Mouse (Mus musculus): ENCODE results near the gene Traf4. TPM values are rescaled to one million over a fixed set of nuclear protein-coding genes. Genes with fewer than 3 reads are reported as not detected.

Traf4 gene
- polyA plus RNA-seq, 1 experiment from 2014 or later: 82.4 TPM

- H3K4me1 ChIP-seq: peaks cover 19% of the 10 kb centered on the region; the same call in 1 of the 2 replicates
- ATAC-seq (ENCODE audit: borderline replicate concordance, extremely low read depth, low FRiP score, low TSS enrichment): no peak
- no peak overlapping the region for H3K9ac ChIP-seq
These were observed 41.6 kb downstream of the Traf4 start for GRCm38 (mm10) chr11:78123782-78124181.

GRCm38 (mm10) chr11:78122815-78123214 is 42.6 kb downstream of the Traf4 start:
- WGBS: 84% methylated on average over 4 of the region's 4 CpGs
- no peaks in the 10 kb centered on the region for H3K9me3 ChIP-seq
- no peak overlapping the region for H3K4me2 ChIP-seq
- H3K9ac ChIP-seq: no peak overlapping the region
- no peak for ATAC-seq (ENCODE audit: borderline replicate concordance, extremely low read depth, low FRiP score, low TSS enrichment)
- no peaks in the 10 kb centered on the region for H3K27me3 ChIP-seq
- no peak overlapping the region for H3K4me3 ChIP-seq
- H3K4me1 ChIP-seq: peaks cover 19% of the 10 kb centered on the region; the same call in 1 of the 2 replicates
- H3K27ac ChIP-seq: no peak overlapping the region
- H3K36me3 ChIP-seq: no peaks in the 10 kb centered on the region

More at GRCm38 (mm10) chr11:78123782-78124181, 41.6 kb downstream of the Traf4 start:
- Histone ChIP-seq H3K4me3 (no peak overlapping the region), H3K27me3 (no peaks in the 10 kb centered on the region), H3K27ac (no peak overlapping the region), H3K9me3 (no peaks in the 10 kb centered on the region), H3K36me3 (no peaks in the 10 kb centered on the region), H3K4me2 (no peak overlapping the region)

- Histone ChIP-seq H3K4me3 (no peak overlapping the region), H3K9ac (no peak overlapping the region), H3K27ac (no peak overlapping the region), H3K4me2 (no peak overlapping the region), H3K9me3 (no peaks in the 10 kb centered on the region), H3K36me3 (no peaks in the 10 kb centered on the region), H3K27me3 (no peaks in the 10 kb centered on the region), H3K4me1 (peaks cover 25% of the 10 kb centered on the region)
- ATAC-seq (ENCODE audit: borderline replicate concordance, extremely low read depth, low FRiP score, low TSS enrichment): no peak
- WGBS: 38% methylated on average over 5 of the region's 5 CpGs
These were observed 44.2 kb downstream of the Traf4 start for GRCm38 (mm10) chr11:78121176-78121575.

GRCm38 (mm10) chr11:78119898-78120297 is 45.5 kb downstream of the Traf4 start:
- Histone ChIP-seq H3K4me2 (no peak overlapping the region), H3K36me3 (no peaks in the 10 kb centered on the region), H3K4me3 (no peak overlapping the region), H3K27me3 (no peaks in the 10 kb centered on the region), H3K4me1 (peaks cover 31% of the 10 kb centered on the region), H3K27ac (no peak overlapping the region), H3K9me3 (no peaks in the 10 kb centered on the region), H3K9ac (no peak overlapping the region)
- no peak for ATAC-seq (ENCODE audit: borderline replicate concordance, extremely low read depth, low FRiP score, low TSS enrichment)
- WGBS: 74% methylated on average over 8 of the region's 8 CpGs

- H3K9ac ChIP-seq: no peak overlapping the region
- no peaks in the 10 kb centered on the region for H3K36me3 ChIP-seq
- peaks cover 40% of the 10 kb centered on the region for H3K4me1 ChIP-seq
- no peaks in the 10 kb centered on the region for H3K27me3 ChIP-seq
- no peak overlapping the region for H3K4me2 ChIP-seq
- ATAC-seq (ENCODE audit: borderline replicate concordance, extremely low read depth, low FRiP score, low TSS enrichment): no peak
- no peaks in the 10 kb centered on the region for H3K9me3 ChIP-seq
- H3K27ac ChIP-seq: no peak overlapping the region
- H3K4me3 ChIP-seq: no peak overlapping the region
These were observed 46.9 kb downstream of the Traf4 start for GRCm38 (mm10) chr11:78118467-78118866.

GRCm38 (mm10) chr11:78116146-78116410 is 49.3 kb downstream of the Traf4 start:
- H3K4me2 ChIP-seq: peak overlapping the region; percentile 81
- no peaks in the 10 kb centered on the region for H3K27me3 ChIP-seq
- H3K4me3 ChIP-seq: peak overlapping the region; percentile 81
- H3K4me1 ChIP-seq: peaks cover 34% of the 10 kb centered on the region
- ATAC-seq (ENCODE audit: borderline replicate concordance, extremely low read depth, low FRiP score, low TSS enrichment): no peak
- H3K27ac ChIP-seq: peak overlapping the region; percentile 84; the same call in 1 of the 2 replicates
- H3K9me3 ChIP-seq: no peaks in the 10 kb centered on the region
- H3K36me3 ChIP-seq: no peaks in the 10 kb centered on the region
- 21% methylated on average over 5 of the region's 5 CpGs for WGBS
- peak overlapping the region; percentile 76 for H3K9ac ChIP-seq

GRCm38 (mm10) chr11:78115367-78116145 is 49.8 kb downstream of the Traf4 start:
- Histone ChIP-seq H3K9me3 (no peaks in the 10 kb centered on the region), H3K27me3 (no peaks in the 10 kb centered on the region), H3K9ac (peak overlapping the region; percentile 76), H3K36me3 (no peaks in the 10 kb centered on the region), H3K4me2 (peak overlapping the region; percentile 81), H3K27ac (peak overlapping the region; percentile 84), H3K4me3 (peak overlapping the region; percentile 81), H3K4me1 (peaks cover 29% of the 10 kb centered on the region)
- peak; percentile 100 for ATAC-seq (ENCODE audit: borderline replicate concordance, extremely low read depth, low FRiP score, low TSS enrichment)
- whole genome bisulfite sequencing: under 1% methylated on average over 35 of the region's 37 CpGs

GRCm38 (mm10) chr11:78114676-78115366 is 50.6 kb downstream of the Traf4 start:
- 5% methylated on average over 19 of the region's 19 CpGs for WGBS
- H3K4me1 ChIP-seq: peaks cover 22% of the 10 kb centered on the region
- H3K4me2 ChIP-seq: peak overlapping the region; percentile 81
- no peak for ATAC-seq (ENCODE audit: borderline replicate concordance, extremely low read depth, low FRiP score, low TSS enrichment)
- peak overlapping the region; percentile 81 for H3K4me3 ChIP-seq
- no peaks in the 10 kb centered on the region for H3K36me3 ChIP-seq
- no peaks in the 10 kb centered on the region for H3K27me3 ChIP-seq
- peak overlapping the region; percentile 79 for H3K27ac ChIP-seq
- no peaks in the 10 kb centered on the region for H3K9me3 ChIP-seq
- H3K9ac ChIP-seq: peak overlapping the region; percentile 76

- no peak overlapping the region for H3K4me2 ChIP-seq
- peaks cover 22% of the 10 kb centered on the region for H3K4me1 ChIP-seq
- H3K9ac ChIP-seq: no peak overlapping the region
- H3K9me3 ChIP-seq: no peaks in the 10 kb centered on the region
- no peak overlapping the region for H3K4me3 ChIP-seq
- no peaks in the 10 kb centered on the region for H3K27me3 ChIP-seq
- WGBS: 75% methylated on average over 2 of the region's 2 CpGs
- ATAC-seq (ENCODE audit: borderline replicate concordance, extremely low read depth, low FRiP score, low TSS enrichment): no peak
- H3K27ac ChIP-seq: no peak overlapping the region
- no peaks in the 10 kb centered on the region for H3K36me3 ChIP-seq
These were observed 51.8 kb downstream of the Traf4 start for GRCm38 (mm10) chr11:78113616-78114015.

Small RNAs within 50 kb of the gene (microRNA-seq; reads per million reads assigned to microRNA genes)
- gene Mir7653: not detected

Other genes starting within 250 kb of the Traf4 start
- gene Sez6, start 234.8 kb downstream of the Traf4 start, polyA plus RNA-seq (2015; fragmentation: Nextera tagmentation; extraction: Ambion mirVana): 0.23 and 0.51 TPM in 2 replicates
- gene Phf12, start 182.8 kb downstream of the Traf4 start, polyA plus RNA-seq (2015; fragmentation: Nextera tagmentation; extraction: Ambion mirVana): 15.5 and 15.9 TPM in 2 replicates
- gene Dhrs13, start 133.3 kb downstream of the Traf4 start, polyA plus RNA-seq (2015; fragmentation: Nextera tagmentation; extraction: Ambion mirVana): 18.7 and 19.8 TPM in 2 replicates
- gene Flot2, start 127.7 kb downstream of the Traf4 start, polyA plus RNA-seq (2015; fragmentation: Nextera tagmentation; extraction: Ambion mirVana): 65.9 and 67.2 TPM in 2 replicates
- 34.3 and 36.4 TPM in 2 replicates for gene Eral1, start 85.2 kb downstream of the Traf4 start, polyA plus RNA-seq (2015; fragmentation: Nextera tagmentation; extraction: Ambion mirVana)
- 12.4 and 13.9 TPM in 2 replicates for gene Fam222b, start 70.9 kb downstream of the Traf4 start, polyA plus RNA-seq (2015; fragmentation: Nextera tagmentation; extraction: Ambion mirVana)
- gene Nek8, start 11.1 kb upstream of the Traf4 start, polyA plus RNA-seq (2015; fragmentation: Nextera tagmentation; extraction: Ambion mirVana): 19.2 and 20.3 TPM in 2 replicates
- 20.2 and 22.9 TPM in 2 replicates for gene Tlcd1, start 11.1 kb upstream of the Traf4 start, polyA plus RNA-seq (2015; fragmentation: Nextera tagmentation; extraction: Ambion mirVana)
- 1,297 and 1,378 TPM in 2 replicates for gene Rpl23a, start 18.0 kb upstream of the Traf4 start, polyA plus RNA-seq (2015; fragmentation: Nextera tagmentation; extraction: Ambion mirVana)
- 141 and 147 TPM in 2 replicates for gene Rab34, start 22.8 kb upstream of the Traf4 start, polyA plus RNA-seq (2015; fragmentation: Nextera tagmentation; extraction: Ambion mirVana)
- 4.4 and 4.7 TPM in 2 replicates for gene Proca1, start 27.8 kb upstream of the Traf4 start, polyA plus RNA-seq (2015; fragmentation: Nextera tagmentation; extraction: Ambion mirVana)
- 79.9 and 84.1 TPM in 2 replicates for gene Sdf2, start 80.2 kb upstream of the Traf4 start, polyA plus RNA-seq (2015; fragmentation: Nextera tagmentation; extraction: Ambion mirVana)
- gene Supt6, start 80.4 kb upstream of the Traf4 start, polyA plus RNA-seq (2015; fragmentation: Nextera tagmentation; extraction: Ambion mirVana): 23.7 and 25.5 TPM in 2 replicates
- gene 2610507B11Rik, start 96.2 kb upstream of the Traf4 start, polyA plus RNA-seq (2015; fragmentation: Nextera tagmentation; extraction: Ambion mirVana): 71.1 and 75.9 TPM in 2 replicates
- gene BC030499, start 125.3 kb upstream of the Traf4 start, polyA plus RNA-seq (2015; fragmentation: Nextera tagmentation; extraction: Ambion mirVana): 0.10 and 0.25 TPM in 2 replicates
- 44.8 and 49.9 TPM in 2 replicates for gene Spag5, start 135.9 kb upstream of the Traf4 start, polyA plus RNA-seq (2015; fragmentation: Nextera tagmentation; extraction: Ambion mirVana)
- 7.7 and 8.1 TPM in 2 replicates for gene Aldoc, start 157.4 kb upstream of the Traf4 start, polyA plus RNA-seq (2015; fragmentation: Nextera tagmentation; extraction: Ambion mirVana)
- gene Pigs, start 162.8 kb upstream of the Traf4 start, polyA plus RNA-seq (2015; fragmentation: Nextera tagmentation; extraction: Ambion mirVana): 75.5 and 78.5 TPM in 2 replicates
- 33.4 and 35.7 TPM in 2 replicates for gene Unc119, start 177.9 kb upstream of the Traf4 start, polyA plus RNA-seq (2015; fragmentation: Nextera tagmentation; extraction: Ambion mirVana)
- gene Foxn1, start 221.0 kb upstream of the Traf4 start, polyA plus RNA-seq (2015; fragmentation: Nextera tagmentation; extraction: Ambion mirVana): 0.35 and 1.9 TPM in 2 replicates